Mouse (Mus musculus) kidney, adult 2 months (tissue): ENCODE measurements at regions not wholly inside any gene's neighbourhood (a gene's known extent, or its start where the extent isn't known, plus 50 kb on each side); places are given as distances from the start of the nearest gene placed in this dataset.
A peak's percentile ranks its signal among the peaks of the same experiment; 100 is the strongest.

Source experiments
- DNase-seq: peaks from one replicate; pipeline ENCODE4 v3.0.0; 2021
- H3K27ac ChIP-seq: fragments of 200-500 bp; 2 replicates; pipeline ENCODE4 v1.5.1; 2012; ENCODE audit warnings: low read depth, low read length, control low read depth, inconsistent platforms; ENCODE audit not compliant: insufficient read depth
- H3K27me3 ChIP-seq: fragments of 200-500 bp; replicated peaks from 2 replicates; pipeline ENCODE4 v1.6.1; 2012; ENCODE audit warnings: mild to moderate bottlenecking, moderate library complexity, low read length, inconsistent platforms; ENCODE audit not compliant: control insufficient read depth, insufficient read depth
- H3K36me3 ChIP-seq: fragments of 200-500 bp; 2 replicates; pipeline ENCODE4 v1.6.1; 2012; ENCODE audit warnings: mild to moderate bottlenecking, moderate library complexity, low read length, inconsistent platforms; ENCODE audit not compliant: control insufficient read depth, insufficient read depth
- H3K4me1 ChIP-seq: fragments of 200-500 bp; 2 replicates; pipeline ENCODE4 v1.6.1; 2011; ENCODE audit warnings: low read length; ENCODE audit not compliant: control insufficient read depth, insufficient read depth
- H3K4me3 ChIP-seq: fragments of 200-500 bp; 2 replicates; pipeline ENCODE4 v1.5.1; 2011; ENCODE audit warnings: mild to moderate bottlenecking, low read depth, low read length, control low read depth; ENCODE audit not compliant: insufficient read depth
- CTCF ChIP-seq: fragments of 200-500 bp; conservative IDR thresholded peaks from 2 replicates; pipeline ENCODE4 v1.5.1; 2011; ENCODE audit warnings: low read depth, mild to moderate bottlenecking, control low read depth, low read length, moderate library complexity, mixed read lengths; ENCODE audit not compliant: insufficient read depth, insufficient read length
- POLR2A ChIP-seq: fragments of 200-500 bp; IDR thresholded peaks from one replicate; pipeline ENCODE4 v1.6.1; 2011; ENCODE audit warnings: low read depth, low read length, control low read depth
- WGBS: fragments of 180-500 bp; shearing (Covaris S2); methylation state at CpG from one replicate; pipeline ENCODE4 v1.1.7; 2018; 5-methylcytosine and 5-hydroxymethylcytosine counted together

- no peak for DNase-seq
- 64% methylated on average over 7 of the region's 7 CpGs for WGBS
- no peak overlapping the region for H3K4me3 ChIP-seq
- no peak for TF ChIP-seq CTCF
- no peaks in the 10 kb centered on the region for H3K36me3 ChIP-seq
- H3K27ac ChIP-seq, result no peak overlapping the region
- no peaks in the 10 kb centered on the region for H3K4me1 ChIP-seq
- H3K27me3 ChIP-seq, result no peaks in the 10 kb centered on the region
These were observed 81.5 kb downstream of the Tnfsf18 start for GRCm38 (mm10) chr1:161575939-161576338.

- no peak for DNase-seq
- Histone ChIP-seq H3K27ac (no peak overlapping the region), H3K36me3 (no peaks in the 10 kb centered on the region), H3K27me3 (no peaks in the 10 kb centered on the region), H3K4me3 (no peak overlapping the region), H3K4me1 (no peaks in the 10 kb centered on the region)
- 86% methylated on average over 5 of the region's 5 CpGs for WGBS
- TF ChIP-seq CTCF, result no peak
- no peak for TF ChIP-seq POLR2A
These were observed 80.7 kb downstream of the Tnfsf18 start for GRCm38 (mm10) chr1:161575171-161575570.

GRCm38 (mm10) chr1:161570762-161571161 lies 76.3 kb downstream of the Tnfsf18 start:
- H3K27me3 ChIP-seq, result no peaks in the 10 kb centered on the region
- WGBS, result 69% methylated on average over 3 of the region's 3 CpGs
- H3K4me3 ChIP-seq, result no peak overlapping the region
- no peak for TF ChIP-seq POLR2A
- no peaks in the 10 kb centered on the region for H3K36me3 ChIP-seq
- peak; percentile 2 for DNase-seq
- H3K4me1 ChIP-seq, result no peaks in the 10 kb centered on the region
- H3K27ac ChIP-seq, result no peak overlapping the region

DNA sequence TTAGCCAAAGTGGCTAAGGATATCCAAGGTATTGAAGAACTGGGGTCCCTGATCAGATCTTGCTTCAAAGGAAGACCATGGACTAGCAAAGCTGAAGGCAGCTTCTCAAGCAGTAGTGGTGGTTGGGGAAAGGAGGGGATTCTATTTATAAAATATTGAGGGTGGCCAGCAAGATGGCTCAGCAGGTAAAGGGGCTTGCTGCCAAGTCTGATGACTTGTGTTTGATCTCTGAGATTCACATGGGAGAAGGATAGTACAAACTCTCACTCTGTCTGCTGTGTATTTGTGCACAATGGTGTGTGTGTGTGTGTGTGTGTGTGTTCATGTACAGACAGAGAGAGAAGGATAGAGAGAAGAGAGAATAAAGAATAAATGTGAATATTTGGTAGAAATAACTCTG lies 73.4 kb downstream of the Tnfsf18 start:
- H3K4me1 ChIP-seq, result no peaks in the 10 kb centered on the region
- no peak for TF ChIP-seq CTCF
- TF ChIP-seq POLR2A, result no peak
- H3K36me3 ChIP-seq, result no peaks in the 10 kb centered on the region
- H3K27me3 ChIP-seq, result no peaks in the 10 kb centered on the region
- no peak overlapping the region for H3K27ac ChIP-seq
- no peak for DNase-seq
- H3K4me3 ChIP-seq, result no peak overlapping the region

- Histone ChIP-seq H3K4me1 (no peaks in the 10 kb centered on the region), H3K27me3 (no peaks in the 10 kb centered on the region), H3K4me3 (no peak overlapping the region), H3K27ac (no peak overlapping the region), H3K36me3 (no peaks in the 10 kb centered on the region)
- TF ChIP-seq POLR2A (no peak), CTCF (no peak)
- DNase-seq, result peak; percentile 11
- 31% methylated on average over 3 of the region's 3 CpGs for WGBS
These were observed 65.9 kb downstream of the Tnfsf18 start for GRCm38 (mm10) chr1:161560368-161560767.
